Mouse (Mus musculus) lung, postnatal 0 days (tissue): Measurements from ENCODE around the gene Nkg7.

Experiments
- CTCF ChIP-seq: IDR thresholded peaks from 2 replicates; pipeline ENCODE4 v1.5.1; 2016; ENCODE audit warnings: antibody characterized with exemption, mild to moderate bottlenecking
- EP300 ChIP-seq: IDR thresholded peaks from 2 replicates; pipeline ENCODE4 v1.6.1; 2016; ENCODE audit warnings: antibody characterized with exemption, mild to moderate bottlenecking, control low read depth

GRCm38 (mm10) chr7:43441071-43441470 lies 4.2 kb downstream of the Nkg7 start:
- TF ChIP-seq CTCF (no peak), EP300 (no peak)
